Mouse (Mus musculus): ENCODE data around the gene Caln1. TPM values are rescaled to one million over a fixed set of nuclear protein-coding genes. Genes with fewer than 3 reads are reported as not detected.

Gene Caln1
- polyA plus RNA-seq, 2 experiments = not detected

GRCm38 (mm10) chr5:130384222-130384912 is 15.1 kb downstream of the Caln1 start, which contains the start of gene A330070K13Rik:
Gene A330070K13Rik (minus strand): TSS chr5:130384631.
- Histone ChIP-seq H3K36me3 (replicated peaks; ENCODE audit: control insufficient read depth, insufficient read depth, low read depth) (no peaks in the 10 kb centered on the region), H3K4me2 (ENCODE audit: low read depth) (no peak within 1 kb of the TSS), H3K9ac (replicated peaks) (no peak within 1 kb of the TSS), H3K9me3 (ENCODE audit: control insufficient read depth, low read length) (no peaks in the 10 kb centered on the region), H3K4me1 (replicated peaks; ENCODE audit: control insufficient read depth in 2 of 2, insufficient read depth in 2 of 2, low read length in 1 of 2) (no peaks in the 10 kb centered on the region), H3K4me3 (ENCODE audit: insufficient read depth in 1 of 2, low read depth in 2 of 2, low read length in 2 of 2) (no peak within 1 kb of the TSS), H3K27ac (no peak within 1 kb of the TSS), H3K27me3 (ENCODE audit: control insufficient read depth, insufficient read depth, low read length) (no peaks in the 10 kb centered on the region)
- ATAC-seq (ENCODE audit: insufficient read depth) (no peak), DNase-seq (ENCODE audit: low read depth in 3 of 3, low spot score in 3 of 3) (no peak)
- 6% methylated on average over 13 of the region's 13 CpGs for WGBS (ENCODE audit: insufficient replicate concordance)
- no peak for TF ChIP-seq CTCF (IDR thresholded peaks at IDR 0.05; ENCODE audit: low read depth)
- TF ChIP-seq EP300 (IDR thresholded peaks at IDR 0.05; ENCODE audit: low read depth) = no peak

GRCm38 (mm10) chr5:130386418-130386817 is 17.2 kb downstream of the Caln1 start:
- DNase-seq (ENCODE audit: low read depth in 3 of 3, low spot score in 3 of 3) (no peak), ATAC-seq (ENCODE audit: insufficient read depth) (no peak)
- Histone ChIP-seq H3K4me3 (ENCODE audit: insufficient read depth in 1 of 2, low read depth in 2 of 2, low read length in 2 of 2) (no peak overlapping the region), H3K4me1 (replicated peaks; ENCODE audit: control insufficient read depth in 2 of 2, insufficient read depth in 2 of 2, low read length in 1 of 2) (no peaks in the 10 kb centered on the region), H3K9ac (replicated peaks) (no peak overlapping the region), H3K36me3 (replicated peaks; ENCODE audit: control insufficient read depth, insufficient read depth, low read depth) (no peaks in the 10 kb centered on the region), H3K9me3 (ENCODE audit: control insufficient read depth, low read length) (no peaks in the 10 kb centered on the region), H3K4me2 (ENCODE audit: low read depth) (no peak overlapping the region), H3K27me3 (ENCODE audit: control insufficient read depth, insufficient read depth, low read length) (no peaks in the 10 kb centered on the region), H3K27ac (no peak overlapping the region)
- 65% methylated on average over 7 of the region's 7 CpGs for WGBS (ENCODE audit: insufficient replicate concordance)
- TF ChIP-seq CTCF (IDR thresholded peaks at IDR 0.05; ENCODE audit: low read depth) = no peak
- no peak for TF ChIP-seq EP300 (IDR thresholded peaks at IDR 0.05; ENCODE audit: low read depth)

- H3K9ac ChIP-seq (replicated peaks) = no peak overlapping the region
- no peak overlapping the region for H3K27ac ChIP-seq
- H3K4me1 ChIP-seq (replicated peaks; ENCODE audit: control insufficient read depth in 2 of 2, insufficient read depth in 2 of 2, low read length in 1 of 2) = no peaks in the 10 kb centered on the region
- H3K4me3 ChIP-seq (ENCODE audit: insufficient read depth in 1 of 2, low read depth in 2 of 2, low read length in 2 of 2) = no peak overlapping the region
- H3K36me3 ChIP-seq (replicated peaks; ENCODE audit: control insufficient read depth, insufficient read depth, low read depth) = no peaks in the 10 kb centered on the region
- ATAC-seq (ENCODE audit: insufficient read depth) (no peak), DNase-seq (ENCODE audit: low read depth in 3 of 3, low spot score in 3 of 3) (no peak)
- no peak overlapping the region for H3K4me2 ChIP-seq (ENCODE audit: low read depth)
- no peaks in the 10 kb centered on the region for H3K9me3 ChIP-seq (ENCODE audit: control insufficient read depth, low read length)
- 50% methylated on average over 8 of the region's 8 CpGs for WGBS (ENCODE audit: insufficient replicate concordance)
- H3K27me3 ChIP-seq (ENCODE audit: control insufficient read depth, insufficient read depth, low read length) = no peaks in the 10 kb centered on the region
- no peak for TF ChIP-seq CTCF (IDR thresholded peaks at IDR 0.05; ENCODE audit: low read depth)
- no peak for TF ChIP-seq EP300 (IDR thresholded peaks at IDR 0.05; ENCODE audit: low read depth)
These were observed 24.5 kb downstream of the Caln1 start for GRCm38 (mm10) chr5:130393618-130394355.

GRCm38 (mm10) chr5:130394386-130394785 is 25.1 kb downstream of the Caln1 start:
- Histone ChIP-seq H3K27me3 (ENCODE audit: control insufficient read depth, insufficient read depth, low read length) (no peaks in the 10 kb centered on the region), H3K9me3 (ENCODE audit: control insufficient read depth, low read length) (no peaks in the 10 kb centered on the region), H3K4me1 (replicated peaks; ENCODE audit: control insufficient read depth in 2 of 2, insufficient read depth in 2 of 2, low read length in 1 of 2) (no peaks in the 10 kb centered on the region), H3K36me3 (replicated peaks; ENCODE audit: control insufficient read depth, insufficient read depth, low read depth) (no peaks in the 10 kb centered on the region), H3K27ac (no peak overlapping the region), H3K9ac (replicated peaks) (no peak overlapping the region), H3K4me2 (ENCODE audit: low read depth) (no peak overlapping the region), H3K4me3 (ENCODE audit: insufficient read depth in 1 of 2, low read depth in 2 of 2, low read length in 2 of 2) (no peak overlapping the region)
- DNase-seq (ENCODE audit: low read depth in 3 of 3, low spot score in 3 of 3) = no peak
- no peak for ATAC-seq (ENCODE audit: insufficient read depth)
- 55% methylated on average over 8 of the region's 8 CpGs for WGBS (ENCODE audit: insufficient replicate concordance)
- TF ChIP-seq EP300 (IDR thresholded peaks at IDR 0.05; ENCODE audit: low read depth) = no peak
- no peak for TF ChIP-seq CTCF (IDR thresholded peaks at IDR 0.05; ENCODE audit: low read depth)

- TF ChIP-seq CTCF (IDR thresholded peaks at IDR 0.05; ENCODE audit: low read depth) (no peak), EP300 (IDR thresholded peaks at IDR 0.05; ENCODE audit: low read depth) (no peak)
- Histone ChIP-seq H3K4me3 (ENCODE audit: insufficient read depth in 1 of 2, low read depth in 2 of 2, low read length in 2 of 2) (no peak overlapping the region), H3K9me3 (ENCODE audit: control insufficient read depth, low read length) (no peaks in the 10 kb centered on the region), H3K36me3 (replicated peaks; ENCODE audit: control insufficient read depth, insufficient read depth, low read depth) (no peaks in the 10 kb centered on the region), H3K27me3 (ENCODE audit: control insufficient read depth, insufficient read depth, low read length) (no peaks in the 10 kb centered on the region), H3K4me2 (ENCODE audit: low read depth) (no peak overlapping the region), H3K27ac (no peak overlapping the region), H3K9ac (replicated peaks) (no peak overlapping the region), H3K4me1 (replicated peaks; ENCODE audit: control insufficient read depth in 2 of 2, insufficient read depth in 2 of 2, low read length in 1 of 2) (no peaks in the 10 kb centered on the region)
- ATAC-seq (ENCODE audit: insufficient read depth) (no peak), DNase-seq (ENCODE audit: low read depth in 3 of 3, low spot score in 3 of 3) (no peak)
- WGBS (ENCODE audit: insufficient replicate concordance) = 54% methylated on average over 6 of the region's 6 CpGs
These were observed 25.9 kb downstream of the Caln1 start for GRCm38 (mm10) chr5:130395142-130395541.

Measured in liver, embryonic 14.5 days (tissue).